Mouse (Mus musculus) G1E (cell line): ENCODE results near the gene Ap3s2. TPM values are rescaled to one million over a fixed set of nuclear protein-coding genes. Genes with fewer than 3 reads are reported as not detected.

Experiments
- ATAC-seq: 2 replicates; pipeline ENCODE4 v1.8.0; 2016; ENCODE audit warnings: mild to moderate bottlenecking; ENCODE audit not compliant: insufficient number of reproducible peaks, poor library complexity, low FRiP score, severe bottlenecking; ENCODE audit errors: extremely low read depth
- DNase-seq: peaks from one replicate; pipeline ENCODE4 v3.0.0; 2012; ENCODE audit warnings: low spot score
- H3K27me3 ChIP-seq: 2 replicates; pipeline ENCODE4 v1.6.1; 2012; ENCODE audit warnings: mild to moderate bottlenecking, low read length, inconsistent platforms; ENCODE audit not compliant: insufficient read depth
- H3K36me3 ChIP-seq: replicated peaks from 2 replicates; pipeline ENCODE3; 2012; ENCODE audit warnings: mild to moderate bottlenecking, inconsistent platforms
- H3K4me1 ChIP-seq: 2 replicates; pipeline ENCODE4 v1.6.1; 2012; ENCODE audit warnings: low read depth, low read length, inconsistent platforms, mixed read lengths; ENCODE audit not compliant: insufficient read depth
- H3K4me3 ChIP-seq: 2 replicates; pipeline ENCODE4 v1.5.1; 2012; ENCODE audit warnings: low read depth, mild to moderate bottlenecking, inconsistent platforms, low read length, moderate library complexity, mixed read lengths
- H3K9me3 ChIP-seq: replicated peaks from 2 replicates; pipeline ENCODE4 v1.6.1; 2012; ENCODE audit warnings: inconsistent platforms
- CTCF ChIP-seq: IDR thresholded peaks from 2 replicates; pipeline ENCODE4 v1.5.1; 2012; ENCODE audit warnings: low read depth, low read length, inconsistent platforms, mixed read lengths
- GATA1 ChIP-seq: IDR thresholded peaks from 2 replicates; pipeline ENCODE4 v1.6.1; 2012; ENCODE audit warnings: borderline replicate concordance, low read length, inconsistent platforms, mixed read lengths
- GATA2 ChIP-seq: IDR thresholded peaks from 2 replicates; pipeline ENCODE4 v1.6.1; 2012; ENCODE audit warnings: low read depth, low read length, inconsistent platforms, borderline replicate concordance
- POLR2AphosphoS5 ChIP-seq: IDR thresholded peaks from 2 replicates; pipeline ENCODE4 v1.6.1; 2012; ENCODE audit warnings: low read depth, low read length, inconsistent platforms; ENCODE audit not compliant: insufficient replicate concordance
- TAL1 ChIP-seq: conservative IDR thresholded peaks from 2 replicates; pipeline ENCODE4 v1.6.1; 2012; ENCODE audit warnings: low read depth, low read length, inconsistent platforms, mixed read lengths
- polyA plus RNA-seq: library from polyadenylated mRNA; stranded (reverse); fragments of >175 nt; gene quantifications from 2 replicates; pipeline ENCODE4 v1.2.3, GENCODE M21; 2012
- total RNA-seq, 2 experiments: library from RNA; stranded (forward) in 1 of 2; stranded (reverse) in 1 of 2; fragments of 200-1000 nt in 1 of 2; fragments of >200 nt in 1 of 2; fragmentation: Nextera tagmentation in 1 of 2; gene quantifications; 2 replicates each; pipeline ENCODE4 v1.2.3; 2014 to 2017

Ap3s2 gene
- total and polyA plus RNA-seq, 3 experiments, result 6.0 to 23.9 (median 7.1) TPM

- H3K36me3 ChIP-seq, result peaks cover 74% of the 10 kb centered on the region
- no peak for DNase-seq
Observed at GRCm38 (mm10) chr7:79907356-79907755, 13.1 kb downstream of the Ap3s2 start.

GRCm38 (mm10) chr7:79906914-79907313, 13.5 kb downstream of the Ap3s2 start:
- no peak for DNase-seq
- Histone ChIP-seq H3K36me3 (peaks cover 76% of the 10 kb centered on the region), H3K4me1 (no peaks in the 10 kb centered on the region), H3K4me3 (no peak overlapping the region), H3K9me3 (no peaks in the 10 kb centered on the region), H3K27me3 (no peaks in the 10 kb centered on the region)
- no peak for ATAC-seq
- no peak for TF ChIP-seq GATA1
- no peak for TF ChIP-seq POLR2AphosphoS5
- TF ChIP-seq CTCF, result no peak
- no peak for TF ChIP-seq GATA2
- TF ChIP-seq TAL1, result no peak

More at GRCm38 (mm10) chr7:79907356-79907755, 13.1 kb downstream of the Ap3s2 start:
- TF ChIP-seq GATA2 (no peak), CTCF (no peak), POLR2AphosphoS5 (no peak), TAL1 (no peak), GATA1 (no peak)
- no peaks in the 10 kb centered on the region for H3K27me3 ChIP-seq
- no peak overlapping the region for H3K4me3 ChIP-seq
- ATAC-seq, result no peak
- no peaks in the 10 kb centered on the region for H3K9me3 ChIP-seq
- H3K4me1 ChIP-seq, result no peaks in the 10 kb centered on the region

- H3K27me3 ChIP-seq, result no peaks in the 10 kb centered on the region
- TF ChIP-seq CTCF (no peak), POLR2AphosphoS5 (no peak), GATA1 (no peak), TAL1 (no peak), GATA2 (no peak)
- ATAC-seq (no peak), DNase-seq (no peak)
- H3K9me3 ChIP-seq, result no peaks in the 10 kb centered on the region
- no peaks in the 10 kb centered on the region for H3K4me1 ChIP-seq
- peaks cover 77% of the 10 kb centered on the region for H3K36me3 ChIP-seq
- H3K4me3 ChIP-seq, result no peak overlapping the region
Observed at GRCm38 (mm10) chr7:79905193-79905592, 15.3 kb downstream of the Ap3s2 start.

- DNase-seq (no peak), ATAC-seq (no peak)
- Histone ChIP-seq H3K9me3 (no peaks in the 10 kb centered on the region), H3K36me3 (peaks cover 78% of the 10 kb centered on the region), H3K4me1 (no peaks in the 10 kb centered on the region), H3K4me3 (no peak overlapping the region), H3K27me3 (no peaks in the 10 kb centered on the region)
- TF ChIP-seq GATA1 (no peak), CTCF (no peak), GATA2 (no peak), TAL1 (no peak), POLR2AphosphoS5 (no peak)
Observed at GRCm38 (mm10) chr7:79903160-79903792, 17.2 kb downstream of the Ap3s2 start.

GRCm38 (mm10) chr7:79900753-79901152, 19.7 kb downstream of the Ap3s2 start:
- Histone ChIP-seq H3K9me3 (no peaks in the 10 kb centered on the region), H3K4me1 (no peaks in the 10 kb centered on the region), H3K4me3 (no peak overlapping the region), H3K36me3 (peaks cover 78% of the 10 kb centered on the region), H3K27me3 (no peaks in the 10 kb centered on the region)
- no peak for ATAC-seq
- no peak for DNase-seq
- no peak for TF ChIP-seq GATA1
- no peak for TF ChIP-seq CTCF
- TF ChIP-seq GATA2, result no peak
- TF ChIP-seq POLR2AphosphoS5, result no peak
- TF ChIP-seq TAL1, result no peak

GRCm38 (mm10) chr7:79895225-79895624, 25.2 kb downstream of the Ap3s2 start:
- no peak for ATAC-seq
- Histone ChIP-seq H3K4me1 (no peaks in the 10 kb centered on the region), H3K36me3 (peaks cover 83% of the 10 kb centered on the region), H3K9me3 (no peaks in the 10 kb centered on the region), H3K4me3 (no peak overlapping the region), H3K27me3 (no peaks in the 10 kb centered on the region)
- TF ChIP-seq GATA1 (no peak), GATA2 (no peak), POLR2AphosphoS5 (no peak), CTCF (no peak), TAL1 (no peak)
- no peak for DNase-seq
